Mouse (Mus musculus) stomach, postnatal 0 days (tissue): ENCODE measurements around the gene Otop1.

Source experiments
- CTCF ChIP-seq: IDR thresholded peaks from 2 replicates; pipeline ENCODE4 v1.5.1; 2016; ENCODE audit warnings: antibody characterized with exemption, low read depth, mild to moderate bottlenecking, moderate library complexity
- EP300 ChIP-seq: optimal IDR thresholded peaks from 2 replicates; pipeline ENCODE3; 2016; ENCODE audit warnings: antibody characterized with exemption

- TF ChIP-seq CTCF, result no peak
- no peak for TF ChIP-seq EP300
Measured at GRCm38 (mm10) chr5:38350351-38350929, 74.7 kb downstream of the Otop1 start.
